Mouse (Mus musculus) fibroblast of lung, adult 2 months (primary cell): ENCODE measurements around the gene Chst11.

Experiments used
- DNase-seq: peaks from one replicate; pipeline ENCODE4 v3.0.0-alpha.2; 2011; ENCODE audit warnings: low read depth

Chst11 gene

GRCm38 (mm10) chr10:83036340-83037045 lies 51.2 kb downstream of the Chst11 start:
- no peak for DNase-seq

GRCm38 (mm10) chr10:83038166-83038565 lies 52.9 kb downstream of the Chst11 start:
- no peak for DNase-seq

GRCm38 (mm10) chr10:83039414-83039813 lies 54.1 kb downstream of the Chst11 start:
- DNase-seq: no peak

- DNase-seq: no peak
Measured at GRCm38 (mm10) chr10:83041875-83042274, 56.6 kb downstream of the Chst11 start.

GRCm38 (mm10) chr10:83042613-83043477 lies 57.5 kb downstream of the Chst11 start:
- no peak for DNase-seq

GRCm38 (mm10) chr10:83043478-83044259 lies 58.4 kb downstream of the Chst11 start:
- DNase-seq: no peak

GRCm38 (mm10) chr10:83049174-83049780 lies 64.0 kb downstream of the Chst11 start:
- no peak for DNase-seq

- DNase-seq: no peak
Measured at GRCm38 (mm10) chr10:83053886-83054550, 68.7 kb downstream of the Chst11 start.

- DNase-seq: no peak
Measured at GRCm38 (mm10) chr10:83056291-83056690, 71.0 kb downstream of the Chst11 start.

GRCm38 (mm10) chr10:83056866-83057265 lies 71.6 kb downstream of the Chst11 start:
- no peak for DNase-seq

GRCm38 (mm10) chr10:83060066-83060782 lies 74.9 kb downstream of the Chst11 start:
- DNase-seq: no peak

- no peak for DNase-seq
Measured at GRCm38 (mm10) chr10:83062315-83062714, 77.0 kb downstream of the Chst11 start.

- DNase-seq: no peak
Measured at GRCm38 (mm10) chr10:83064796-83065195, 79.5 kb downstream of the Chst11 start.

- no peak for DNase-seq
Measured at GRCm38 (mm10) chr10:83066159-83066558, 80.9 kb downstream of the Chst11 start.

- DNase-seq: no peak
Measured at GRCm38 (mm10) chr10:83067305-83067704, 82.0 kb downstream of the Chst11 start.

- DNase-seq: no peak
Measured at GRCm38 (mm10) chr10:83068466-83068865, 83.2 kb downstream of the Chst11 start.

GRCm38 (mm10) chr10:83069791-83070190 lies 84.5 kb downstream of the Chst11 start:
- peak; percentile 62 for DNase-seq

GRCm38 (mm10) chr10:83071785-83072580 lies 86.7 kb downstream of the Chst11 start:
- no peak for DNase-seq

- DNase-seq: no peak
Measured at GRCm38 (mm10) chr10:83073119-83073518, 87.8 kb downstream of the Chst11 start.

GRCm38 (mm10) chr10:83076816-83077215 lies 91.5 kb downstream of the Chst11 start:
- DNase-seq: no peak
